Mouse (Mus musculus): ENCODE data around the gene Gm10322.

DNA sequence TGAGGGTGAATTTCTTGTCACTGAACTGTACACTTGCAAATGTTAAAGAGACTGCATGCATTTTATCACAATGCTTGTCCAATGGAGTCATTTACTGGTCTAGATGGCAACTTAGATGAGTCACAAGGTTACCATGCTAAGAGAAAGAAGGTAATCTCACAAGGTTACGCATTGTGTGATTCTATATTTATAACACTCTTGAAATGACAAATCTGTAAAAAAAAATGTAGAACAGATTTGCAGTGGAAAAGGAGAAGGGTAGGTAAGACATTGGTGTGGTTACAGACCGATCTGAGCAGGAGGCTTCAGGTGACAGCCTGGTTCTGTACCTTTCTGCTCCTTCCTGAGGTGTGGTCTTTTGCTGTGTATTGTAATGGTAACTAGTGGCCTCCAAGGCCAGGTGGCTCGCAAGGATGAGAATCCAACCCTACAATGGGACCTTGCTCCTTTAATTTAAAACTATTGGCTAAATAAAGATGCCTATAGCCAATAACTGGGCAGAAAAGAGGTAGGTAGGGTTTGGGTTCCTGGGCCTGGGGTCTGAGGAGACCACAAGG lies 35.2 kb upstream of the Gm10322 start:
- TF ChIP-seq CTCF (IDR thresholded peaks at IDR 0.05; ENCODE audit: low read depth, low read length) (no peak), GATA1 (IDR thresholded peaks at IDR 0.05; ENCODE audit: borderline replicate concordance, low read length) (no peak), TAL1 (conservative IDR thresholded peaks at IDR 0.05; ENCODE audit: low read depth, low read length) (no peak)
